Mouse (Mus musculus) adrenal gland (tissue): ENCODE measurements at regions not wholly inside any gene's neighbourhood (a gene's known extent, or its start where the extent isn't known, plus 50 kb on each side); places are given as distances from the start of the nearest gene placed in this dataset.

Experiments used
- intact Hi-C: fragments of 180-260 bp; cut with DNase I; formaldehyde crosslinking; loops from one replicate; pipeline ENCODE4 v1.15.1; 2025
- microRNA-seq, 2 experiments: library from miRNA; unstranded; fragments of <30 nt; microRNA quantifications; one replicate each; pipeline ENCODE4; 2019

DNA sequence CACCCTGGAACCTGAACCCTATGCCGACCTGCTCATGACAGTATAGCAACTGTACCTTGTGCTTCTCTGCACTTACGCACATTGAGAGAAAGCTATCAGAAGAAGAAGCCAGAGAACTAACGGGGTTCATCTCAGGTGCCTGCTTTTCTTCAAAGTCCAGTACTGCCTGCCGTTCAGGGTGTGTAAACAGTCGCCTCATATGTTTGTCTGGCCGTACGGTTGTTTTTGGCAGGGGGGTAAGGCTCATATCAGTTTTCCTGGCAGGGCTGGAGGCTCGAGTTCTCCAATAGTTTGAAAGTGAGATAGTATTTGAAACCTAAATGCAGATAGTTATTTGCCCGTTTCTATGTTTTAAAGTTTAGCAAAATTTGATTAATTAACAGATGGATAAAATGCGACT, 54.9 kb upstream of the Zfp507 start:
- intact Hi-C loops: loop anchor here (10.0 kb wide), 1 partner anchor 173 kb away; no protein-coding TSS in a partner anchor

Small RNAs in the stretch of these regions (microRNA-seq; reads per million reads assigned to microRNA genes)
- gene Gm23292: 0 reads per million in 2 experiments
